Mouse (Mus musculus): ENCODE results near the gene Golim4.
"Not testable (repeated sequence)": the region's sequence is repeated elsewhere in the genome, so short reads cannot be mapped to it uniquely, and the experiment has no call there.

Golim4 gene

DNA sequence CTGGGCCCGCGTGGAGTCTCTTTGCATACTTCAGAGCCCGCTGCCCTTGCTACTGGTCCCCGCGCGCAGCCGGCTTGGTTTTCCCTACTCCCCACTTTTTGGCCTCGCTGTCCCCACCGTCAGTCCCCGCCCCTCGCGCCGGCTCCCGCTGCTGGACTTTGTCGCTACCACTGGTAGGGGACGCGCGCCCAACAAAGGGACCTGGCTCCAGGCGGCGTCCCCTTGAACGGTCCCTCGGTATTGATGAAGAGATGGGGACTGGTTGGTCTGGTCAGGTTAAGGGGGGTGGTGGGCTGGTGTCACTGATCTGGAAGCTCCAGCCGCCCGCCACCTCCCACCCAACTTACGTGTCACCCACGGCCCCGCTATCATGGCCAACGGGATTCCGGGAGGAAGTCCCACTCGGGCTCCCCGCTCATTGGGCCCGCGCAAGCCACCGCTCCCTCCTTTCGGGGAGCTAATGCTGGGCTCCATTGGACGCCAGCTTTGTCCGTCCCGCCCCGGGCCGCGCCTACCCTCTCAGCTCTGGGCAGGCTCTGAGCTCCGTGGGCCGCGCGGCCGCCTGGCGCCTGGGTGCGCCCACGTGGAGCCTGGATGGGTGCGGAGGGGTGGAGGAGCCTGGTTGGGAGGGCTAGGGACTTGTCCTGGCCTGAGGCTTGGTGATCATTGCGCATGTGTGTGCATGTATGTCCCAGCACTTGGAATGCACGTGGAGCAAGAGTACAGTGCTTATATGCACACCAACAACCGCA lies at the start of gene Golim4:
Gene Golim4, minus strand, starts transcription at position 399 of the 752 bp plus-strand sequence.
- peak; percentile 81 to 86 for DNase-seq (ENCODE audit: low spot score in 2 of 2)

DNA sequence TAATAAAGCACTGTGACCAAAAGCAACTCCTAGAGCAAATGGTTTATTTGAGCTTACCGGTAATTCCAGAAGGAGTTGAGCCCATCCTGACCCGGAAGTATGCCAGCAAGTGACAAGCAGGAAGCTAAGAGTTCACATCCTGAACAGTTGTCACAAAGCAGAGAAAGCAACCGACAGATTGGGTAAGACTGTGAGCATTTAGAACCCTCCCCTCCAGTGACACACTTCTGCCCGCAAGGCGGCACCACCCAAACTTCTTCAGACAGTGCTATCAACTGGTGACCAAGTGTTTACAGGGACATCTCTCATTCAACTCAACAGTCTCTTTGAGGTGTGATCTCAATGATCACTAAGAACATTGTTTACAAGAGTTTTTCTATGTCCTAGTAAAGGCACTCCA lies 48.9 kb upstream of the Golim4 start:
- DNase-seq (ENCODE audit: low spot score in 2 of 2) = peak in 1 of 2 experiments; percentile 2

DNA sequence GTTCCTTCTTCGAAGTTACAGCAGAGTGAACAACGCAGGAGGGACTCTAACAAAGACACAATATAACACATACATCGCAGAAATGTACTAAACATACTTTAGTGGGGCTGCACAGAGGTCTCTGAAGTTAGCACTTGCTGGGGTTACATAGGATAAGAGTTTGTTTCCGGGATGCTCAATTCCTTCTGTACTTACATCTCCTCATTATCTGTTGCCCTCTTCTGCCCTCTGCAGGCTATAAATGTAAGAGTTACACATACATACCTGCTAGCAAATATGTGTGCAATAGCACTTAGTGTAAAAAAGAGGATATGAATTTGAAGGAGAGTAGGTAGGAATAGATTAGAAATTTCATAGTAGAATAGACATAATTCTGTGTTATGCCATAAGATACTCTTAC lies 44.4 kb upstream of the Golim4 start:
- DNase-seq (ENCODE audit: low spot score in 2 of 2) = peak in 1 of 2 experiments; percentile 3

DNA sequence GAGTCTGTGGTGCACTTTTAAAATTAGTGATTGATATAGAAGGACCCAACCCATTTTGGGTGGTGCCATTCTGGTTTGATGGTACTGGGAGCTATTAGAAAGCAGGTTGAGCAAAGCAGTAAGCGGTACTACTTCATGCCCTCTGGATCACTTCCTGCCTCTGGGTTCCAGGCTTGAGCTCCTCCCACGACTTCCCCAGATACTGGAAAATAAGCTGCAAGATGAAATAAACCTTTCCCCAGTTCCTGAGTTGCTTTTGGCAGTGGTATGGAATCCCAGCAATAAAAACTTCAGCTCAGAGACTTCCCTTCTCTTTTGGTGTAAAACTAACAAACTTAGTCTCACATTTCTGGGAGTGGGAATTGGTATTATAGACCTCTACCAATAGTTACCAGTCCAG lies 43.7 kb upstream of the Golim4 start:
- DNase-seq (ENCODE audit: low spot score in 2 of 2) = no peak

DNA sequence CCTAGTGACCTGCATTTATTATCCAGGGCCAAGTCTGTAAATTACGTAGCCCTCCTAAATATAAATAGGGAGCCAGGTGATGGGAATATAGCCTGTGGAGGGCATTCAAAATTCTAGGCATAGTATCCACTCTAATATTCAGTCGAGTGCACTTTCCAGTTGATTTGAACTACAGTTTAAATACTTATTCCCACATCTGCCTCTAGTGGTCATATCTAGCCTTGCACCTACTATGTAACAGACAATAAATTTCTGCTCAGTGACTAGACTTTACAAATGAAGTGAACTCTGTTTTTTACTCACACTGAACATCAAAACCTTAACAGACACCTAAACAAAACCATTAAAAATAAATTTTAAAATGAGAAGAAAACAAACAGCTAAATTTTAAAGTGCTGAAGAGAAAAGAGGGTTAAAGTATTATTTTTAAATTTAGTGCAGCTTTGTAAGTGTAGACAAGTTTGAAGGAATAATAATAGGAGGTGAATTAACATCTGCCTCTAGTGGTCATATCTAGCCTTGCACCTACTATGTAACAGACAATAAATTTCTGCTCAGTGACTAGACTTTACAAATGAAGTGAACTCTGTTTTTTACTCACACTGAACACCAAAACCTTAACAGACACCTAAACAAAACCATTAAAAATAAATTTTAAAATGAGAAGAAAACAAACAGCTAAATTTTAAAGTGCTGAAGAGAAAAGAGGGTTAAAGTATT lies 24.4 kb upstream of the Golim4 start:
- DNase-seq (ENCODE audit: low spot score in 2 of 2) = not testable (repeated sequence)

DNA sequence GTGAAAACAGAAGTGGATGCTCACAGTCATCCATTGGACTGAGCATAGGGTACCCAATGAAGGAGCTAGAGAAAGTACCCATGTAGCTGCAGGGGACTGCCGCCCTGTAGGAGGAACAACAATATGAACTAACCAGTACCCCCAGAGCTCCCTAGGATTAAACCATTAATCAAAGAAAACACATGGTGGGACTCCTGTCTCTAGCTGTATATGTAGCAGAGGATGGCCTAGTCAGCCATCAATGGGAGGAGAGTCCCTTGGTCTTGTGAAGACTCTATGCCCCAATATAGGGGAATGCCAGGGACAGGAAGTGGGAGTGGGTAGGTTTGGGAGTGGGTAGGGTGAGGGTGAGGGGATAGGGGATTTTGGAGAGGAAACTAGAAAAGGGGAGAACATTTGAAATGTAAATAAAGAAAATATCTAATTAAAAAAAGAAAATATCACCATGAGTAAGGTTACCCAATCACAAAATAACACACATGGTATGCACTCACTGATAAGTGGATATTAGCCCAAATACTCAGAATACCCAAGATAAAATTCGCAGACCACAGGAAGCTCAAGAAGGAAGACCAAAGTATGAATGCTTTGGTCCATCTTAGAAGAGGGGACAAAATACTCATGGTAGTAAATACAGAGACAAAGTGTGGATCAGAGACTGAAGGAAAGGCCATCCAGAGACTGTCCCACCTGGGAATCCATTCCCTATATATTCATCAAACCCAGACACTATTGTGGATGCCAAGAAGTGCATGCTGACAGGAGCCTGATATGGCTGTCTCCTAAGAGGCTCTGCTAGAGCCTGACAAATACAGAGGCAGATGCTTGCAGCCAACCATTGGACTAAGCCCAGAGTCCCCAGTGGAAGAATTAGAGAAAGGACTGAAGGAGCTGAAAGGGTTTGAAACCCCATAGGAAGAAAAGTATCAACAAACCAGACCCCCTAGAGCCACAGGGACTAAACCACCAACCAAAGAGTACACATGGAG lies 6.3 kb upstream of the Golim4 start:
- DNase-seq (ENCODE audit: low spot score in 2 of 2) = not testable (repeated sequence)

DNA sequence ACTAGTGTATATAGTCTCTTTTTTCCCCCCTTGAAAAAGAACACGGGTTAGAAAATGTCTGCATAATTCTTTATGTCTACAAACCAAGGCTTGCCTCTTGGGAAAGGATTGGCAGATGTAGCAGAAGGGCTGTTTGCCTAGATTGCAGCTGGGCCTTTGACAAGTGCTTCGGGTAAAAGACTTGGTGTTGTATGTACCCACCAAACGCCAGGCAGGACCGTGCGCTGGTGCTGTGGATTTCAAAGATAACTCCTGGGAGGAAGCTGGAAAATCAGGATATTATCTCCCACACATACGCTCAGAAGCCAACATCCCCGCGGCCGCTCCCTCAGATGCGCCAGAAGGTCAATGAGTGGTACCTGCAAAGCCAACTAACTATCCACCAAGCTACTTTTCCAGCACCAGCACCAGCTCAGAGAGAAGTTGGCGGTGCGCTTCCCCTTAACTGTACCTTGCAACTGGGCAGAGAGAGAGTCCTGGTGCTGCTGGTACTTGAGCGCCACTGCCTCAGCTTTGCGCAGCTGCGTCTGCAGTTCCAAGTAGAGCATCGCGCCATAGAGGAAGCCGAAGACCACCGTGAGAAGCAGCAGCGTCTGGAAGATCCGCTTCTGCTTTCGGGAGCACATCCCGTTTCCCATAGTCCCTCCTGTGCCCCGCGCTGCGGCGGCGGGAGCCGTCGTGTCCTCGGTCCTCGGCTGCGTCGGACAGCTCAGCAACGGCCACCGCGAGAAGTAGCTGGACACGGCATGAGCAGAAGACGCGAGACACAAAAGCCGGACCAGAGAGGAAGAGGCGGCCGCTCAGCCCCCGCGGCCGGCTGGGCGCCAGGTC lies 873 bp downstream of the Golim4 start:
- DNase-seq (ENCODE audit: low spot score in 2 of 2) = peak in 1 of 2 experiments; percentile 18

DNA sequence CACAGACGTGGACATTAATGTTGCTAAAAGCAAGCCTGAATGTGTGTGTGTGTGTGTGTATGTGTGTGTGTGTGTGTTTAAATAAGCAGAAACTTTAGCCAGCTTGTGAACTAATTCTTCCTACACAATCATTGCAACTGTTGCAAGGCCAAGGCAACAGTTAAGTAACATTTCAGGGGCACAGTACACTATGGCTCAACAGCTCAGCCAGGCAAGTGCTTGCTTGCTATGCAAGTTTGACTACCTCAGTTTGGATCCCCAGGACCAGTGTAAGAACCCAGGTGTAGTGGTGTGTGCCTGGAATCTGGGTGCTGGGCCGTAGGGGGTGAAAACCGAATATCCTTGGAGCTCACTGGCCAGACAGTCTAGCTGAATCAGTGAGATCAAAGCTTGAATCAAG lies 2.6 kb downstream of the Golim4 start:
- no peak for DNase-seq (ENCODE audit: low spot score in 2 of 2)

DNA sequence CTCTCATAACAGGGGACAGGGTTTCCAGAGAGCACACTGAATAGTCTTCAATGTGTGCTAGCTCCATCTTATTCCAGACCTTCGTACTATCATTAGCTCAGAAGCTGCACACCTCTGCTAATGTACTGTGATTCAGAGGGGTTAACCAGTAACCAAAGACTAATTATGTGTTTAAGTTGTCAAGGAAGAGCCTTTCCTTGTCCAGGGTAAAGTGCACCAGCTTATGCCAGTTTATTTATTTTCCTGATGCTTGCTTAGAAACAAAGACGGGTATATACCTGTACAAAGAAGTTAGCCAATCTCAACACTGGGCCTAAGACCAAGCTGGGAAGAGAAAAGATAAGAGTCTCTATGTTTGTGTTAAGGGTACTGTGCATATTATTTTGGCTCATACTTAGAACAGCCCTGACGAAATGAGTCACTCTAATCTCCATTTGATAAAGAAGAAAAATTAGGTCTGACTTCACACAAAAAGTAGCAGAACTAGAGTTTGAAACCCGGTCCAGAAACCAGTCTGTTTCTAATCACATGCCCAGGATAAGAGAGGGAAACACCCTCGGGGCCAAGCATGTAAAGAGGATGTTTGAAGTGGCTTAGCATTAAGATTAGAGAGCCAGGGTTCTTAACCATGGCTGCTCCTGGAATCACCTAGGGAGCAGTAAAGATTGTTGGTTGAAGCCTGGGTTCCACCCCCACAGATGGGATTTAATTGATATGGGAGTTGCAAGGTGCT lies 4.3 kb downstream of the Golim4 start:
- no peak for DNase-seq (ENCODE audit: low spot score in 2 of 2)

DNA sequence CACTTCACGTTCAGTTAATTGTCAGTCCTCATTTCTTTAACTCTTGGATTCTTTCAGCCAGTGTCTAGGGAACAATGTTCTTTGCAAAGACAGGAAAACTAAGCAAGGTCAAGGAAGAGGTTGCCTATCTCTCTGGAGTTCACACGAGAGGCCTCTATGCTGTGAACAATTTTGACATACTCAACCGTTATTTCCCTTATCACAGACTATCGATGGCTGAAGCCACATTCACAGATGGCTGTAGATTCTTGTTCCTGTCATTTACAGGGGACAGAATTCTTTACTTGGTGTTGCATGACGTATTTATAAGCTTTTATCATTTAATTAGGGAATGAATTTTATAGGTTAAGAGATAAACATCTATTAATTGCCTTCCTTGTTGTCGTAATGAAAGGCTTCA lies 5.9 kb downstream of the Golim4 start:
- no peak for DNase-seq (ENCODE audit: low spot score in 2 of 2)

DNA sequence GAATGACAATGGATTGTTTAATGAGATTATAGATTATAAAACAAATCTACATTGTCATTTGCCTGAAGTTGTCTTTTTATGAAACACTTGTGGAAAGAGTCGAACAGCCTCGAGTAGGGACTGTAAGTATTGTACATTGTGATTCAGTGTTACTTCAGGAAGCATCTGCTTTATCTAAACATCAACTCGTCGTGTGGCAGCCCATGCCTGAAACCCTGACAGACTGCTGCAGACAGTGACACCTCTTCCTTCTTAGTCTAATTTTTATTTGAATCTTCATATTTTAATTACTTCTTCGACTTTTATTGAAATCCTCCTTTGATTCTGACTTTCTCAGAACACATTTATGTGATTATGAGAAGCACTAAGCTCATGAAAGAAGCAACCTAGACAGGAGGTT lies 7.4 kb downstream of the Golim4 start:
- DNase-seq (ENCODE audit: low spot score in 2 of 2) = no peak

DNA sequence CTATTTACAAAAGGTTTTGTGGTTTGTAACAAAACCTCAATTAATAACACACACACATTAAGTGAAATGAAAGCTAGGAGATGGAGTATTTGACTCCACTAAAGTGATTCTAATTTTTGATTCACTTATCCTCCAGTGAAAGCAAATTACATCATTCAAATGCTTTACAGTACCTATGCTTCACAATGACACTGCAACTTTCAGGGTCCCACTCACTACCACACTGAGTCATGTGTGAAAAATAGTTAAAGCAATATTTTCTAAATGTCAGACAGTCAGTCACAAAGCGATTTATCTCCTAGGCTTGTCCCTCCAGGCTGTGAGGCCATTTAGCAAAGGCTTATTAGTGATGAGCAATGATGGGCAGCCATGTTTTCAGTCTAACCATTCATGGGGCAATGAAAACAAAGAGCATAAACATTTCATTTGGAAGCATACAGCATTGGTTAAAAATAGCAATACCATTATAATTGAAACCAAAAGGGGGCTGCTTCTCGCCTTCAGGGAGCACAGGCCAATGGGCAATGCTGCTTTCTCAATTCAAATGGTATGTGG lies 8.1 kb downstream of the Golim4 start:
- DNase-seq (ENCODE audit: low spot score in 2 of 2) = no peak

DNA sequence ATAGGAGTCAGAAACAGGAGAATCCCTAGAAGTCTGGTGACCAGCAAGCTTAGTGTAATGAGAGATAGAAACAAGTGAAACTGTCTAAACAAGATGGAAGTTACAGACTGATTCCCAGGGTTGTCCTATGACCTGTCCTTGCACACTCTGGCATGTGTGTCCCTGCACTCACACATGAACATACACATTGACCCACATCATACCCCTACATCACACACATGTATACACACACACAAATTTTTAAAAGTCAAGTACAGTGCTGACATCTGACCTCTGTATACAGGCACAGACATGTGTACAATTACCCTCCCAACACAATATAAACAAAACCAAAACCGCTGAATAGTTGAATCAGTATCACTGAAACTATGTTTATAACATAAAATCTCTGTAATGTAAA lies 8.7 kb downstream of the Golim4 start:
- no peak for DNase-seq (ENCODE audit: low spot score in 2 of 2)

DNA sequence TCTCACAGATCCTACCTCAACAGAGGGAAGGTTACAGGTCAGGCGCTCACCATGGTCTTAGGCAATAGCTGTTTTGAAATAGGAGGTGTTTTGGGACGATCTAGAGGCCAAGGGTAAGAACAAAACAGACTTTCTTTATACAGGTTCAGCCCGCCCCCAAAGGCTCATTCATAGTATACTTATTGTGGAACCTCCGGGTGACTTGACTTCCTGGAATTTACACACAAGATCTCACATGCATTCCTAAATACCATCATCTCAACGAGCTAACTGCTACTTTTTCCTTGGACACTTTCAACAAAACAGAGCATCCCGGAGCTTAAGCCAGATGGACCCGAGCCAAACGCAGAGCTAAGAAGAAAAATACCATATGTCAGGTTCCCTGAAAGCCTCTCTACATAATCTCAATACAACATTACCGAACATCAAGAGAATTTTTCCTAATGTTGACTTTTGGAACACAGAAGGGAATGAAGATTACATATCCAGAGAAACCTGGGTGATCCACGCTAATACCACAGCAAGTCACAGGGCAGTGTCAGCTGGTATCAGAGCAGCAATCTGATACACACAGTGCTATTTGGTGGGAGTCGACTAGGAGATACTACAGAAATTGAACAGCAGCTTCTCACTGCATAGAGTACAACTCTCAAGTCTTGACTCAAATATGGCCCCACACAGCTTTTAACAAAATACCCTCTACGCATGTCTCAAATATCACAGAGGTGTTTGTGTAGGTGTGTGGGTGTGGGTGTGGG lies 14.3 kb downstream of the Golim4 start:
- DNase-seq (ENCODE audit: low spot score in 2 of 2) = no peak

DNA sequence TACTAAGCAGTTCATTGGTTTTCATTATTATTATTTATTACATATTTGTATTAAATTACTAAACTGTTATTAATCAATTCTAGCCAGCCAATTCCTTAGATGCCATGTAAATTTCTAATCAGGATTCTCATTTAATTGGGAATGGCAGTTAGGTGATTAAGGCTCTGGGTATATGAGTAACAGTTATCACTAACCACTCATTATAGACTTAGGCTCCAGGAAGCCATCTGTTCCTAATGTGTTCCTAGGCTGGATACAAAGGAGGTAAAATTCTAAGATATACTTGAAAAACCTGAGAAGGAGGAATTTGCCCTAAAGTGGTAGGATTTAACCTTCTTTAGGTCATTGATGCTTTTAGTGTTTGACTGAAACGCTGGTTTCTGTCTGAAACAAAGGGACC lies 14.9 kb downstream of the Golim4 start:
- no peak for DNase-seq (ENCODE audit: low spot score in 2 of 2)

DNA sequence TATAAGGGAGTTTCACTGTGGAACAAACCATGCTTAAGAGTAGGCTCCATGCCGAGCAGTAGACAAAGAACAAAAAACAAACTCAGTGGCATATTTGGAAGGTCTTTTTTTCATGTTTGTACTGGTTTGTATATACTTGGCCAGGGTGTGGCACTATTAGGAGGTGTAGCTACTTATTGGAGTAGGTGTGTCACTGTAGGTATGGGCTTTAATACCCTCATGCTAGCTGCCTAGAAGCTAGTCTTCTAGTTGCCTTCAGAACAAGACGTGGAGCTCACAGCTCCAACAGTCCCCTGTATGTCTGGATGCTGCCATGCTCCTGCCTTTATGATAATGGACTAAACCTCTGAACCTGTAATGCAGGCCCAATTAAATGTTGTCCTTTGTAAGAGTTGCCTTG lies 20.6 kb downstream of the Golim4 start:
- no peak for DNase-seq (ENCODE audit: low spot score in 2 of 2)

DNA sequence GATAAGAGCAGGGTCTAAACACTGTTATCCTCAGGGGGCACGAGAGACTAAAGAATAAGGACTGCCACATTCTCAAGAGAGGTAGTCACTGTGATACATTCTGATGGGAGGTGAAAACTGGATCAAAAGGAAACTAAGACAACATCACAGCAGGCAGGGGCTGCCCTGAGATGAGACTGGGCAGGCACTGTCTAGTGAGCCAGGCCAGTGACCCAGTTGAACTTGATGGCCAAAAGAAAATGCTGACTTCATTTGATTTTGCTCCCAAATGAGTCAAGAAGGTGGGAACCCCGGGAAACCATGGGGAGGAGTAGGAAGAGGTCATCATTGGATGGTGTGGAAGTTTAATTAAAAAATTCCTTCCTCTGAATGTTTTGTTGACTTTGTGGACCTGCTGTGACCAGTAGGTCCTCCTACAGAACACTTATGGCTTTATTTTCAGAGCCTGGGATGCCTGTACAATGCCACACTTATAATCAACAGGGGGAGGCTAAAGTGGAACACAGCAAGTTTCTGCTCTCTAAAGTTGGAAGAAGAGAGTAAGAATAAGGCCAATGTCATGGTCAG lies 26.0 kb downstream of the Golim4 start:
- no peak for DNase-seq (ENCODE audit: low spot score in 2 of 2)

DNA sequence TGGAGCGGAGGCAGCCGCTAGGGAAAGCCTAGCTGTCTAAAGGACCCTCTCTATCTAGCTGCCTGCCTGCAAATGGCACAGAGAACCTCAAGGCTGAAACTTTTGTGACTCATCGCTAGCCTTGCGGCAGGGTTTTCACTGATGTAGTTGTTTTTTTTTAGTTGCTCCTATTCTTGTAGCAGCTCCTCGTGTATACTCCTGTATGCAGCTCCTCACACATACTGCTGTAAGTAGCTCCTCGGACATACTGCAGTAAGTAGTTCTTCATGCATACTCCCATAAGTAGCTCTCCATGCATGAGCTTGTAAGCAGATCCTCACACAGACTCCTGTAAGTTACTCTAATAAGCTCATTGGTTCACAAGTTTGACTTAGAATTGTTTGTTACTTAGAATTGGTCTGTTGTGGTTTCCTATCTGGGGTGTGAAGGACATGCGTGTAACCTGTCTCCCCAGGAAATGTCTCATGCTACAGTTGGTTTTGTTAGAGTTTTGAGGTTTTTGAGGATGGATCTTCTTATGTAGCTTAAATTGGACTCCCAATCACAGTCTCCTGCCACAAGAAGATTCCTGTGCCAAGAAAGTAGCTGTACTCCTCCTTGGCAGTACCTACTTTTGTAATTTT lies 26.7 kb downstream of the Golim4 start:
- DNase-seq (ENCODE audit: low spot score in 2 of 2) = no peak

DNA sequence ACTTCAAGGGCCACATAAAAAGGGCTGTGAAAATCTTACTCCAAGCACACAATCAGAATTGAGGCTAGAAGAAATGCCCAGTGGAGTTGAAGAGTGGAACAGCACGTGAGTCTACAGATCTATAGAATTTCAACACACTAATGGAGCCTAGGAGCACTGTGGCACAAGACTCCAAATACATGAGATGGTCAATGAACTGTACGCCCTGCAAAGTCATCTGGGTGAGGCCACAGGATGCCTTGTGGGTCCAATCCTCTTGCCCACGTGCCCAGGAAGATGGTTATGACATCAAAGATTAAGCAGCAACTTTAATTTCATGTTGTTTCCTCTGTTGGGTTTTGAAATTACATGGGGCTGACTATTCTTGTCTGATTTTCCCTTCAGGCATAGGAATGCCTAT lies 30.4 kb downstream of the Golim4 start:
- no peak for DNase-seq (ENCODE audit: low spot score in 2 of 2)

Data from spleen, postnatal 14 days (tissue).